Mouse (Mus musculus) urinary bladder, adult 2 months (tissue): ENCODE results near the gene Plekhs1. TPM values are rescaled to one million over a fixed set of nuclear protein-coding genes. Genes with fewer than 3 reads are reported as not detected.
"Not testable (repeated sequence)": the region's sequence is repeated elsewhere in the genome, so short reads cannot be mapped to it uniquely, and the experiment has no call there.

Experiments
- DNase-seq: peaks from one replicate; pipeline ENCODE4 v3.0.0; 2022; ENCODE audit warnings: low spot score
- polyA plus RNA-seq: library from polyadenylated mRNA; depleted of rRNA; stranded (reverse); fragments of >200 nt; gene quantifications from 2 replicates; pipeline ENCODE4 v1.2.3, GENCODE M21; 2012

Gene Plekhs1
- polyA plus RNA-seq, 1 experiment, result 1.4 TPM

DNA sequence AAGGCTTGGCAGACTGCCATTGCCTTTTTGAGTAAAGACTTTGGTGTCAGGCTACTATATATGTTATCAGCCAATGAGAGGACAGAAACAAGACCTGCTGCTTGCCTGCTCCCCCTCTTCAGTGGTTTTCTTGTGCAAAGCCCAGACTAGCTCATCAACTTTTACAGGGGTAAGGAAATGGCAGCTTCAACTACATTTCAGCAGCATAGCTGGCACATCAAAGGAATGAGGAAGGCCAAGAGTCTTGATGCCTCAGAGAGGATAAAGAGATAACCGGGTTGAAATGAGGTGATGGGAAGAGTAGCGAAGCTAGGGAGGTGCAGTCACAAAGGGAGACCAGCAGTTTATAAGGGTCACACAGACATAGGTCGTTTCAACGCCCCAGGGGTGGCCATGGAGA lies 3.9 kb upstream of the Plekhs1 start:
- no peak for DNase-seq

GRCm38 (mm10) chr19:56459154-56460050 lies 2.0 kb upstream of the Plekhs1 start:
- DNase-seq, result no peak

GRCm38 (mm10) chr19:56460241-56460640 lies 1.2 kb upstream of the Plekhs1 start:
- no peak for DNase-seq

DNA sequence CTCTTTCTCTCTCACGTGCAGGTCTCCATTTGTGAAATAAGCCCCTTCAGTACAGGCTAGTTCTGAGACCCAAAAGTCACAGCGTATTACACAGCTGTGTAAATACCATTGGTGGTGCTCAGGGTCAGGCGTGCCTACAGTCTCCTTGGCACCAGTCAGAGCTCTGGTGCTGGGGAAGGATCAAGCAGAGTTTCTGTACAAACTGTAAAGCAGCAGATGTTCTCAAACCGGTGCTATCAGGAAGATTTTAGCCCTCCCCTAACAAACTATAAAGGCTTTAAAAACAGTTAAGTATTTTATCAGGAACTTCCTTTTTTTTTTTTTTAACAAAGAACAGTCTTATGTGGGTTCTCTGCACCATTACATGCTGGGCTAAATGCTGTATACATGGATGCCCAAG lies 1.3 kb downstream of the Plekhs1 start:
- no peak for DNase-seq

DNA sequence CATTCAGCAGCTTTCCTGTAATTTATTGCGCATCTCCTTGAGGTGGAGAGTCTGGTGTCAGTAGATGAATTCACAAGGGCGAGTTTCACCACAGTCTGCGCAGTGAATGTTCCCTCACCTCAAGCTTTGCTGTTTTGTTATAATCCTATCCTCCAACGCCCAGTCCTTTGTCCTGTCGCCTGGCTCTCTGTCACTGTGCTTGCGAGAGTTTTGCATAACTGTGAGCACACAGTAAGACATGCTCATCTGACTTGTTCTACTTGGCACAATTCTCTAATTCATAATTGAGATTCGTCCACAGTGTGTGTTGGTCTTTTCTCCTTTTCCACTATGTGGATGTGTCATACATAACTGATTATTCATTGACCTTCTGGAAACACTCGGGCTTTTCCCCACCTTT lies 5.0 kb downstream of the Plekhs1 start:
- no peak for DNase-seq

DNA sequence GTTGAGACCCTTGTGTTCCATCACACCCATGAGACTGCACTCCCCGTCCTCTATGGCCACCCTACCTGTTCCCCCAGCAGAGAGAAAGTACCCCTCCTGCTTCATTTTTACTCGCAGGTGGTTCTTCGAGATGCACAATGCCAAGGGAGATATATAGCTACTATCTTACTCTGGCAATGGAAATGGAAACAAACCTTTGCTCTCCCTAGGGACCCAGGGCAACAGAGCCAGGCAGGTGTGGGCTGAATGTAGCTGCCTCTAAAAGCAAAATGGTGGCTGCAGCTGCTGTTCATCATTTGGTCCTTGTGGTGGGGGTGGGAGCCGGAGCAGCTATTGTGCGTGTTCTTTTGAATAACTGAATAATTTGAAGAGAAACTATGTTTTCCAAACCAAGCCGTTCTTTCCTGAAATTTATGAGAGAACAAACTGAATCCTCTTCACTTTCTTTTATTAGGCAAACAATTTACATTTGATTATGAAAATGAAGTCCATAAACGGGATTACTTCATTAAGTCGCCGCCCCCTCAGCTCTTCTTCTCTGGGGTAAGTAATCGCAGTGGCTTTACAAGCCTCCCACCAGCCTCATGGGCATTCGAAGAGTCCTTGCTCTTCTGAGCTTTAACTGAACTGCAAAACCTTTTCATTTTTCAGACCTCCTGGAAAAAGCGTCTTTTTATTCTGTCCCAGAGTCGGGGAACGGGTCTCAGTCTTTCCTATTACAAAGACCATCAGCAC lies 9.0 kb downstream of the Plekhs1 start:
- no peak for DNase-seq

GRCm38 (mm10) chr19:56471934-56472333 lies 10.5 kb downstream of the Plekhs1 start:
- no peak for DNase-seq

GRCm38 (mm10) chr19:56474869-56475550 lies 13.6 kb downstream of the Plekhs1 start:
- no peak for DNase-seq

DNA sequence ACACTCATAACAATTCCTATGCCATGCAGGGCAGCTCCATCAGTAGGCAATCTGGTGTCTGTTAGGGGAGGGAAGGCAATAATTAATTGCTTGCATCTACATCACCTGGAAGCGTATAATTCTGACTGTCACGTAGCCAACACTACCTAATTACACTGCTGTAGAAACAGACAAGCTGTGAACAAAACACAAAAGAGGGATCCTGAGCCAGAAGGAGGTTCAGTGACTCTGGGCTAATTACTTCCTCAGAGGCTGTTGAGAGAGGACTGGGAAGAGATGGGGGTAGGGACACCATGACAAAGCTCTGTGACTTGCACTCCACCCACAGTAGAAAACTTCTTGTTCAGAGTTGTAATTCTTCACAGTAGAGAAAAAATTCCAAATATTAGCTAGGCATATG lies 15.1 kb downstream of the Plekhs1 start:
- DNase-seq, result no peak

GRCm38 (mm10) chr19:56477253-56477652 lies 15.8 kb downstream of the Plekhs1 start:
- no peak for DNase-seq

- no peak for DNase-seq
Observed at GRCm38 (mm10) chr19:56477832-56478231, 16.4 kb downstream of the Plekhs1 start.

- no peak for DNase-seq
Observed at GRCm38 (mm10) chr19:56484630-56485375, 23.4 kb downstream of the Plekhs1 start.

DNA sequence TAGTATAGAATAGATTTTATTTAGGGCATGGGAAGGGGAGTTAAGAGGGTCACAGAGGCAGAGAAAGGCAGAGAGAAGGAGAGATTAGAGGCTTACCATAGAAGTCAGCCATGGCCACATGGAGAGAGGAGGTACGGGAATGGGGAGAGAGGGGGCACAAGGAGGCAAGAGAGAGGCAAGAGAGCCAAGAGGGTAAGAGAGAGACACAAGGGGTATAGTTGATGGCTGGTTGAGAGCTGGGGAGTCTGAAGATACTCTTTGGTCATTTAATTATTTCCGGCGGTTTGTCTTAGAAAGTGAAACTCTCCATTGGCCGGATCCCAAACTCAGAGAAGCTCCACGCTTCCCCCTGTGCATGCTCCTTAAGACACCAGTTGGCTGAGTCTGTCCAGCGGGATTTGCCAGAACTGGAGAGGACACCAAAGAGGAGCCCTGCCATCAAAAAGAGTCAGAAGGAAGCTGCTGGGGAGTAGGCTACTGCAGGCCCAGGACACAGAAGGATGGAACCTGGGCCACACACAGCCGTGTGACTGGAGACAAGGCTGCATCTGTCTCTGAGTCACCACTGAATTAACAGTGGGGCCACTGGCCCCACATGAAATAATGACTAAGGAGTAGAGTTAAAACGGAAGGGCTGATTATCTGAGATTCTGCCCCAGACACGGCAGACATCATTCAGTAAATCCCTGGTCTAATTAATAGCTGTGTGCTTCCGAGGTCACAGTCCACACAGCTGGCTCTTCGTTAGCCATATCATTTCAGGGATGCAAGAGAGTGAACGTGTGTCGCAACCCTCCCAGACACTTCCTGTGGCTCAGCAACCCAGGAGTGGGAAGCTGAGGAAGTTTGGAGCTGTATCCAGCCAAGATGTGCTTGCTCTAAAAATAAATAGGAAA lies 24.2 kb downstream of the Plekhs1 start:
- DNase-seq, result no peak

GRCm38 (mm10) chr19:56486926-56487325 lies 25.5 kb downstream of the Plekhs1 start:
- no peak for DNase-seq

- no peak for DNase-seq
Observed at GRCm38 (mm10) chr19:56487339-56487738, 25.9 kb downstream of the Plekhs1 start.

DNA sequence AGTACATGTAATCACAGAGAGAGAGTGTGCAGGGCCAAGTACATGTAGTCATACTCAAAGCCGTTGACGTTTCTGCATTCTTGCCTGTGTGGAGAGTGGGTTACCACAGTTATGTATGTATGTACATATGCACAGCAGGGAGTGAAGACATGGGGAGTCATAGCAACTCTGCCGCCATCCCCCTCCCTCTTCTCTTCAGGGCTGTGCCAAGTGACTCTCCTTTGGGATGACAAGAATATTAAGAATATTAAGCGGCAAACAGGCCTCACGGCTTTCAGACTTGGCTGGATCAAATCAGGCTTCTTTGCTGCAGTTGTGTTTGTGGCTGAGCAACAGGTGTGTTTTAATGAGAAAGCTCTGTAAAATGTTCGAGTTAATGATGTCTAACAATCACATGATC lies 28.2 kb downstream of the Plekhs1 start:
- DNase-seq, result no peak

GRCm38 (mm10) chr19:56494157-56494556 lies 32.7 kb downstream of the Plekhs1 start:
- not testable (repeated sequence) for DNase-seq

DNA sequence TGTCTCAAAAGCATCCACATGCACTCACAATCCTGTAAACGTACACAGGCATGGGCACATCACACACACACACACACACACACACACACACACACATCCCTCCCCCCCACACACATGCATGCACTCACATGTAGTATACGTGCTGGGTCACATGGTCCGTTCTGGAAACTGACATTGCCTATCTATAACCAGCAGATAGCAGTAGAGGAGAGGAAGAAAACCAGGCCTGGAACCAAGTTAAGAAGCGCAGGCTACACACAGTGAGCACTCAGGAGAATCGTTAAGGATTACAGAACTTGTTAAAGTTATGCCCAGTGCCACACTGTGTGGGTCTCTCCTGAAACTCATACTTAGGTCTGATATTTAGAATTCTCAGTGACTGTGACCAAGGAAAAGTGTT lies 41.6 kb downstream of the Plekhs1 start:
- DNase-seq, result not testable (repeated sequence)

DNA sequence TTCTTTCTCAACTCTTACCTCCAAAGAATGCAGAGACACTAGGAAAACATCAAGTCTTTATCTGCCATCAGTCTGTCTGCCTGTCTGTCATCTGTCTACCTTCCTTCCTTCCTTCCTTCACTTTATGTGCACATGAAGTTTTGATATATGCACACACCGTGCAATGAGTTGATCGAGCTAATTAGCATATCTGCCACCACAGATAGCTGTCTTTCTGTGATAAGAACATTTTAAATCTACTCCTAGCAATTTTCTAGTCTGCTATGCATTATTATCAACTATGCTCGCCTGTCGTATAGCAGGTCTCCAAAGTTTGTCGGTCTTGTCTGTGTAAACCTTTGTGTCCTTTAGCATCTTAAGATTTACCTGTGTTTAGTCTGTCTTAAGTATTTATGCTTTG lies 42.1 kb downstream of the Plekhs1 start:
- DNase-seq, result not testable (repeated sequence)

GRCm38 (mm10) chr19:56511207-56511606 lies 49.8 kb downstream of the Plekhs1 start:
- not testable (repeated sequence) for DNase-seq

DNA sequence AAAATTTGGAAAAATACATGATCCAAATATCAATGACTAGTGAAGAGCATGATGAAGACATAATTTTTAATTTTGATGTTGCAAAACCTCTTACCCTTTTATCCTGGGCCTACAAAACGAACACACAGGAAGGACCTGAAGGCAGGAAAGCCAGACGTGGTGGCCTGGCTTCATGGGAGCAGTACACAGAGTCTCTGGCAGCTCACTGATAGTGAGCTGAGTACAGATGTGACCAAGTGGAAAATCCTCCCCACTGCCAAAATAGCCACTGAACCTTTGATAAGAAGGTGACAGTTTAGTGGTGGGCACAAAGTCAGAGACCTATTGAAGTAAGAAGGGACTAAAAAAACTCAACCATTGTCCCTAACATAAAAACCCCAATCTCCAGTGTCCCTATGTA lies 52.1 kb downstream of the Plekhs1 start:
- DNase-seq, result not testable (repeated sequence)
